Mouse (Mus musculus) embryonic stem cell, embryonic (primary cell): ENCODE measurements at regions not wholly inside any gene's neighbourhood (a gene's known extent, or its start where the extent isn't known, plus 50 kb on each side); places are given as distances from the start of the nearest gene placed in this dataset.

Source experiments
- CTCF ChIA-PET, 4 experiments: fragments of 300-600 bp in 2 of 4; fragments of 350-600 bp in 2 of 4; sonication (Branson Sonifier 250); formaldehyde crosslinking; loops; one replicate each; lab custom pipeline; 2022; ENCODE audit warnings: inconsistent platforms in 2 of 4; lab: Charles Lee
- POLR2A ChIA-PET, 4 experiments: fragments of 300-600 bp in 2 of 4; fragments of 350-600 bp in 2 of 4; sonication (Branson Sonifier 250); formaldehyde crosslinking; loops; one replicate each; lab custom pipeline; 2022; ENCODE audit warnings: antibody characterized with exemption in 4 of 4, inconsistent platforms in 1 of 4; lab: Charles Lee

DNA sequence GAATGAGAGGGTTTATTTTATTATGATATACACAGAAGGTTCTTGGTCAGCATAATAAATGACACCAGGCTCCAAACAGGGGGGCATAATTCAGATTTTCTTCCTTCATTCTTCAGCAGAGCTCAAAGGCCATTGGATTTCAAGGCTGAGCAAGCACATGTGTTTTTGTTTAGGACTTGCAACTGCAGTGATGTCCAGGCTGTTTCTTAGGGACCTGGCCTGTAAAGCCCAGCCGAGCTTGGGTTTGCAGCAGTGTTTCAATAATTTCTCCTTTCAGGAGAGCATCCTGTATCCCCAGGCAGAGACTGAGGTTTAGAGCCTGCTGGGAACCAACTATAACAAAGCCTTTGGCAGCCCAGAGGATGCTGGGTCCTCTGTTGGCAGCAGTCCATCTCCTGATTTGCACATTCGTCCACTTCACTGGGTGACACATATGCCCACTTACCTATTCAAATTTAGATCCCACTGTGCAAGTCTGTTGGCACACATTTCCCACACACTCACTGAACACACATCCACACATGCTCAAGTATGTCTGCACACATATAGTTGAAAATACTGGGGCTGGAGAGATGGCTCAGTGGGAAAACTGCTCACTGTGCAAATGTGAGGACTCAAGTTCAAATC lies 247.2 kb downstream of the Insig2 start:
- CTCF ChIA-PET, result interaction anchor here in 1 of 4 experiments (0.7 kb wide), 1 partner anchor 819 kb away, joined by 3 read pairs; no protein-coding TSS in a partner anchor
- POLR2A ChIA-PET, result interaction anchor here in 2 of 4 experiments (0.7 to 1.2 kb wide), 2 partner anchors 10 to 101 kb away, joined by 3 to 5 read pairs; no protein-coding TSS in a partner anchor

DNA sequence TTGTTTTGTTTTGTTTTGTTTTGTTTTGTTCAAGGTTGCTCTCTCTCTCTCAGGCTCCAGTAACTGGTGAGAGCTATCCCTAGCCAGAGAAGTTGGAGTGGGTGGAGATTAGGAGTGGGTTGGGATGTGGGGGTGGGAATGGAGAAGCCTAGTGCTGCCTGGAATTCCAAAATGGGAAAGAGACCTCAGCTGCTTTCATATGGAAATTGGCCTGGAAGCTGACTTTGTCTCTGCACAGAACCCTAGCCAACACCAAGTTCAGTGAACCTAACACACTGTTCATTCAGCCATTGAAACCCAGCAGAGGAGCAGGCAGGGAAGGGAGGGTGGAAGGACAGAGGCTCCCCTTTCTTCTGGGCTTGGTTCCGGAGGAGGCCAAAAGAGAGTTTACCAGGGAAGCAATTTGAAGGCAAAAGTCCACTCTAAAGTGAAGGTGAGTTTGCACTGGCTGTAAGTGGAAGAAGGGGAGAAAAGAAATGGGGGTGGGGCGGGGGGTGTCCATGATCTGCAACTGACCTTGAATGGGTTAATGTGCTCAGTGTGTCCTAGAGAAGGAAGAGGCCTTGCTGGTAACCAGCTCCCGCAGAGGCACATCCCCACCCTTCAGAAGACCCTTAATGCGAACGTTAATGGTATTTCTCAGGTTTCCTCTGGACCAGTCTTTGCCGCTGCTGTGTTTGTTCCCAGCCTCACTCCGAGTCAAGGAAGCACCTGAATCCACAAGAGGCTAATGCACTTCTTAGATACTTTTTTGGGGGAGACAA lies 245.1 kb downstream of the Insig2 start:
- CTCF ChIA-PET, result interaction anchor here in 1 of 4 experiments (0.5 to 1.7 kb wide), 2 partner anchors 93 to 448 kb away, joined by 3 read pairs; no protein-coding TSS in a partner anchor
- POLR2A ChIA-PET, result interaction anchor here (0.6 to 2.4 kb wide), 13 partner anchors 9 to 573 kb away, joined by 3 to 14 read pairs (median 4); no protein-coding TSS in a partner anchor

DNA sequence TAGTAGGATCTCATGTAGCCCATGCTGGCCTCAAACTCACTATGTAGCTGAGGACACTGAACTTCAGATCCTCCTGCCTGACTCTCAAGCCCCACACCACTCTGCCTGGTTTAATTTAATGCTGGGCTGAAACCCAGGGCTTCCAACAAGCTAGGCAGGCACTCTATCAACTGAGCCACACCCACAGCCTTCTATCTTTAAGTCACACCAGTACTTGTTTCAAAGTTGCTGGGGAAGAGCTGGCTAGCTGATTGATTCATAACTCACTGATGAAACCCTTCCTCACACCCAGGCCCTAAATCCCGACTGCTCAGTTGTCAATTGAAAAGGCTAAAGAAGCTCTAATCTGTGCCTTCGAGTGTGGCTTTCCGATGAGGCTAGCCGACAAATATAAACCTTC lies 241.8 kb downstream of the Insig2 start:
- ChIA-PET CTCF (no interaction called here), POLR2A (no interaction called here)

DNA sequence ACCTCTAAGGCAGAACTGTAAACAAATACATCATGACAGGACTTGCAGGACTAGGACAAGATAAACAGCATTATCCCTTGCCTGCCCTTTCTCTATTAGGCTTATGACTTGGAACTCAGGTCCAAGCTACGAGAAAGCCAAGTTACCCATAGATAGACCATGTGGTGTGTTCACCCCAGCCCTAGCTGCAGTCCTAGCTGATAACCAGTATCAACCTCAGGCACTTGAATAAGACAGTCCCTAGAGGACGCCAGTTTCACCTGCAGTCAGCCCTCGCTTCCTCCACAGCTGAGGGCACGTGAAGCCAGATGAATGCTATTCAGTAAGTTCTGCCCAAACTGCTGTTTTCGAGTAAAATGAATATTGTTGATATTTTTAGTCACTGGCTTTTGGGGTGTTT lies 239.5 kb downstream of the Insig2 start:
- CTCF ChIA-PET, result no interaction called here
- POLR2A ChIA-PET, result no interaction called here

DNA sequence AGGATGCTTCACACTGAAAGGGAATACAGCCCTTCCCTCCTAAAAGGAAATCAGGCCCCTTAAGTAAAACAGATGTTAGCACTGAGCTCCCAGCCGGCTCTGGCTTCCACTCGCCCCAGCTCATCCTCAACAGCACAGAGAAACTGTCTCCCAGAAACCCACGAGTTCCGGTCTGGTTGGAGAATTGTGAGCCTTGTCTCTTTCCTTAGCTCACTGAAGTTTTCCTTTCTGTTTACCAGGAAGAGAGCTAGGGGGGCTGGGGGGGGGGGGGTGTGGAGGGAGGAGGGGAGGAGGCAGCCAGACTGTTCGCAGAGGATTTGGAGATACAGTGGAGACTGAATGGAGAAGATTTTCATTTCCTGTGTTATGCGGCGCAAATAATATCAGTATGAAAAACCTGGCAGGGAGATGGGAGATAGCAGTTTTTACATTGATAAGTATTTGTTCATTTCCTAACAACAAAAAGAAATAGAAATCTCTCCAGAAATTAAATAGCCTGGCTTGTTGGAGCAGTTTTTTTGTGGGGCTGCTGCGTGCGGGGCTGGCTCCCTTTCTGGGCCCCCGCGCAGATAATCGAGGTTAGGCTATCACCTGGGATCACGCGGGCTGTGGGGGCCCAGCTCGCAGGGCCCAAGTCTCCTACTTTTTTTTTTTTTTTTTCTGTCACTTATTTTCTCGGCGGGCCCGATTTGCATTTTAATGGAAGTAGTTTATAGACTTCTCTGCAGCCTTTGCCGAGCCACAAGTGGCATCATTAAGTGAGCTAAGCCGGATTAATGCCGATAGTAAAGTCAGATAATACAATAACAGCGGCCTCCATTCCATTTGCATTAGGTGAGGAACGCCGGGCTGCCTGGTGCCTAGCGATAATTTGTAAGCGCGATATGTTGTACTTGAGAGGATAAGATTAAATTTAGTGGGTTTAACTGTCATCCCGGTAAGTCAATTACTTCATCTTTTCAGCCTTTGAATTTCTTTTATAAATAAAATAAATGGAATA lies 235.5 kb downstream of the Insig2 start:
- ChIA-PET POLR2A (interaction anchor here in 3 of 4 experiments (0.6 to 2.4 kb wide), 12 partner anchors 9 to 1947 kb away, joined by 3 to 14 read pairs (median 5); no protein-coding TSS in a partner anchor), CTCF (no interaction called here)

DNA sequence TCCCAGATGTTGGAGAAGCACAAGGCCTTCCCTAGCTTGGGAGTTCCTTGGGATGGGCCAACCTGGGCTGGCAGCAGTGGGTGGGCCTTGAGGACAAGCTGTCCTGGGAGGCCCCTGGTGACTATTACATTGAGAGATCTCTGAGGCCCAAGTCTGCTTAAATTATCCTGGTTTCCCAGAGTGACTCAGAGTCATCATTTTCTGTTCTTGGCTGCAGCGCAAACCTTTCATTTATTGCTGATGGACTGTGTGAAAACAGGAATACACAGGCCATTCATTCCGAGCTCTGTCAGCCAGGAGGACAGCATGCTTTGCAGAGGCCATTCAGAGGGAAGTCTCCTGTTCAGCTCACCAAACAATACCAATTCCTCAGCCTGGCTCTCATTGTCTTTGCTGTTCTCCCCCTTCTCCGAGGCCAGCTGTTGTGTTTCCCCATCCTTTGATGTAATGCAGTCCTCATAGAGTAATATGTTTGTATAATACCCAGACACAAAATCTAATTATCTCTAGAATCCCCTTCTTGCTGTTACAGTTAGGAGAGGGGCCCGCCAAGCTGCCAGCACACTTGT lies 220.5 kb downstream of the Insig2 start:
- POLR2A ChIA-PET, result no interaction called here
- CTCF ChIA-PET, result no interaction called here

DNA sequence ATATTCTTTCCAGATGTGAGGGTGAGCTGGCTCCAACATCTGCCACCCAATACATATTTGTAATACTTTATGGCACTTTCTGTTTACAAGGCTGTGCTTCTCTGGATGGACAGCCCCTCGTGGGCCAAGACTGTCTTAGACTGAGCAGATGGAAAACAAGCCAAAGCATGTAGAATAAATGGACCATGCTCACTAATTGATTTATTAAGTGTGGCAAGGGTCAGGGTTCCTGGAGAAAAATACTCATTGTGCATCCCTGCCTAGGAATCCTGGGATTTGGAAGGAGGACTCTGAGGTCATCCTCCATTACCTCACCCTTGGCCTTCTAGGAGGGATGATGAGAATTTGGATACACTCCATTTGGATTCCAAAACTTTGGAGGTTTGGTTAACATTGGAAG lies 219.9 kb downstream of the Insig2 start:
- ChIA-PET POLR2A (no interaction called here), CTCF (interaction anchor here in 1 of 4 experiments (0.6 kb wide), 1 partner anchor 914 kb away, joined by 3 read pairs; no protein-coding TSS in a partner anchor)

DNA sequence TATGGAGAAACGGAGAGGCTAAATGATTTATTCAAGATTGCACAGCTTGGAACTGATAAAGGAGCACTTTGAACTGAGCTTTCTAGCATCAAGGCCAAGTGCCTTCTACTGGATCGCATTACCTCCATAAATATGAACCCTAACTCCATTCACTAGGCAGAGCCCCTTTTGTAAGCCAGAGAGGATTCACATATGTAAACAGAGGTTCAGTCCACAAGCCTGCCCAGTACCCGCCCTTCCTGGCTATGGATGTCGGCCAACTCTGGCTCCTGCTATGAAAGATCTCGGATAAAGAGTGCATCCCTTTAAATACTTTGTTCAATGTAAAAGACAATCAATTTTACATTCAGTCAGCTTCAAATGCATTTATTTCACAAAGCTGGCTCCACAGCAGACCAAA lies 215.8 kb downstream of the Insig2 start:
- POLR2A ChIA-PET, result no interaction called here
- CTCF ChIA-PET, result no interaction called here

DNA sequence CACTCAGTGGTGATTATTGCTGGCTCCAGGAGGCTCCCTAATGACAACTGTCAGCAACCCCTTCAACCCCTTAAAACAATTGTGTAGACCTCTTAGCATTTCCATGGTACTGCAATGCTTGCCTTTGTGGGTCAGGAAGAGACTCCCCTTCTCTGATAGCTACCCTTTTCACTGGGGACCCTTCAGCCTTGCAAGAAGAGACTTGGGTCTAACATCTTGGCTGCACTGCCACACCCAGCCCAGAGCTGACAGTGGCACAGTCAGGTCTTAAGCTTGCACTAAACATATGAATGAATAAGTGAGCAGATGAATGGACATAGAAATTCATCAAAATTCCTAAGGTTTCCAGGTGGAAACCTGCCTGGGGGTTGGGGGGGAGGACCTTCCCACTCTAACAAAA lies 209.0 kb downstream of the Insig2 start:
- CTCF ChIA-PET, result interaction anchor here in 2 of 4 experiments (0.8 to 1.0 kb wide), 2 partner anchors 51 to 57 kb away, joined by 3 to 5 read pairs; no protein-coding TSS in a partner anchor
- POLR2A ChIA-PET, result interaction anchor here in 3 of 4 experiments (0.8 to 2.3 kb wide), 10 partner anchors 22 to 360 kb away, joined by 3 to 11 read pairs (median 3); no protein-coding TSS in a partner anchor

DNA sequence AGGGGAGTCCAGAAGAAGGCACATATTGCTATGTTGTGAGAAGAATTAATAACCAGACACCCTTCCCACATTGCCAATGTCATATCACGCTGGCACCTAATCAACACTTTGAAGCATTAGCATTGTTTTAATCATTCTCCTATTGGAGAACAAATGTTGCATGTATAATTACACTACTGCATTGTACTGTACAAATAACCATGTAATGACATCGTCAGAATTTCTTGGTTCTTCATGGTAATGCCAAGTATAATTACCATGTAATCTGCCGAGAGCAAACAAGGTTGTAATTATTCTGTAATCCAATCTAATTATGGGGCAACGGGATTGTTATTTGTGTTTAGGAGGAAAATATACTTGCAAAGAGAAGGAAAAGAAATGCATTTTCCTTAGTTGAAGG lies 196.1 kb downstream of the Insig2 start:
- ChIA-PET POLR2A (no interaction called here), CTCF (no interaction called here)

DNA sequence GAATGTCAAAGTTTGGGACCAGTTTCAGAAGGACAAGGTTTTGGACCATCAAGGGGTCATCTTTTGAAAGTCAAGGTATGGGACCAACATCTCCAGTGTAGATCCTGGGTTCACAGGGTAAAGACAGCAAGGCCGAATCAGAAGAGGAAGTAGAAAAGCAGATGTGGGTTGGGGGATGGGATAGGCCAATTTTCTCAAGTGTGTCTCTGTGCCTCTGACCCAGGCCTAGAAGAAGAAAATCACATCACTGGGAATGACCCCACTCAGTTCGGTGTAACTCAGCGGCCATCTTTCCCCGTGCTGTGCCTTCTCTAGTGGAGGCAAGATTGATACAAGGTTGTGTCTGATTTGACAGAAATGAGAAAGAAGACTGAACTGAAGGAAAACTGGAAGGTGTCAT lies 195.5 kb downstream of the Insig2 start:
- ChIA-PET POLR2A (no interaction called here), CTCF (no interaction called here)

DNA sequence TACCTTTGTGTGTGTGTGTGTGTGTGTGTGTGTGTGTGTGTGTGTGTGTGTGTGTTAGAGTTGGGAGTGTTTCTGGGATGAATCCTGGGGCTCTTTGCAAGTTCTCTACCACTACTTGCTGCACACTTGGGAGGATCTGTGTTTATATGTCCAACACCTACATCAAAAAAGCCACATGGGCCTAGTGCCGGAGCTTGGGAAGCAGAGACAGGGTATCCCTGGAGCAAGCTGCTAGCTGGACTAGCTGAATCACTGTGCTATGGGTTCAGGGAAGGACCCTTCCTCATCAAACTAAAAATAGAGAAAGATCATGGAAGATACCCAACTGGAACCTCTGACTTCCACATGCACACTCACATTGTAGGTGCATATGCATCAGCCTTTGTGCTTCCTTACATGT lies 187.4 kb downstream of the Insig2 start:
- CTCF ChIA-PET, result interaction anchor here in 1 of 4 experiments (0.8 kb wide), 1 partner anchor 948 kb away, joined by 3 read pairs; no protein-coding TSS in a partner anchor
- POLR2A ChIA-PET, result interaction anchor here in 1 of 4 experiments (0.7 kb wide), 1 partner anchor 206 kb away, joined by 3 read pairs; no protein-coding TSS in a partner anchor

DNA sequence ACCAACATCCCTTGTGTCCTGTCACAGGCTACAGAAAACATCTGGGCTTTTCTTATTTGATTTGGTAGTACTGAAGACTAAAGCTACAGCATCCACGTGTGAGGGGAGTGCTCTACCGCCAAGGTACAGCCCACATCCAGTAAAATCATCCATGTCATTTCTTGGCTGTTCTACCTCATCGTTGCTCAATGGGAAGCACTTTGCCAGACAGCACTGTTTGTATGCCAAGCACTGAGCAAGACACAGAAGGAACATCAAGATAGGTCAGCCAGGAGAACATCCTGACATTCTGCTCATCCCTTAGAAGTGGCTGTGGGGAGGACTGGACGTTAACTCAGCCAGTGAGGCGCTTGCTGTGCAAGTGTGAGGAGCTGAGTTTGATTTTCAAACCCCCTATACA lies 178.9 kb downstream of the Insig2 start:
- CTCF ChIA-PET, result no interaction called here
- POLR2A ChIA-PET, result interaction anchor here in 1 of 4 experiments (0.6 kb wide), 1 partner anchor 70 kb away, joined by 3 read pairs; no protein-coding TSS in a partner anchor

DNA sequence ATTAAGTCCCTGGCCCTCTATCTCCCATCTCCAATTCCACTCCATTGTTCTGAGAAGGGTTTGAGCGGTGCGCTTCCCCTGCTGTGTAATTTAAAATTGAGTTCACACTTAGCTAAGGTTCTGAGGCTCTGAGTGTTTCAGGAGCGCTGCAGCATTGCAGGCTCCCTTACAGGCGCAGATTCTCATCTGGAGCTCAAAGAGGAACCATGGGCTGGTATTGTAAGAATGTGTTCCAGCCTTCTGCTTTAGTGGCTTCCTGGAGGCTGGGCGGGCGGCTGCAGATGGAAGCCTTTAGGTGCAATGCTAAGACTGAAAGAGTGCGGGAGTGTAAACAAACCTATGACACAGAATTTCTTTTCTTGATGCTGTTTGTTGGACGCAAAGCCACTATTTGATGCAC lies 177.8 kb downstream of the Insig2 start:
- ChIA-PET POLR2A (interaction anchor here in 1 of 4 experiments (1.2 kb wide), 1 partner anchor 31 kb away, joined by 4 read pairs; no protein-coding TSS in a partner anchor), CTCF (no interaction called here)

DNA sequence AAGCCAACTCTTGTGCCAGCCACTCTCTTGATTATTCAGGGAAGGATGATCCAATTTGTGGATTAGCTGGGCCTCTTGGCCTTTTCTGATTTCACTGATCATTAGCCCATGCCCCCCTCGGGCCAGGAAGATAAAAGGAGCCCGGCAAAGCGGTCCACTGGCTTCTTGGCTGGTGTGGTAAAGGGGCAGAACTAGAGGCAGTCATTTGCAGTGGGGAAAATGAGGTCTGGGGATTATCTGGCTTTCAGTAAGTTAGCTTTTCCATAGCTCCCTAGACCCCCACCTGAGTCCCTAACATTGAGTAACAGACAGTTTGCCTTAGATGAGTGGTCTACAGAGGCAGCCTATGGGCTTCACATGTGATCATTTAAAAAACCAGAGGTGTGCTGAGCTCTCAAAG lies 163.7 kb downstream of the Insig2 start:
- CTCF ChIA-PET, result no interaction called here
- POLR2A ChIA-PET, result no interaction called here

DNA sequence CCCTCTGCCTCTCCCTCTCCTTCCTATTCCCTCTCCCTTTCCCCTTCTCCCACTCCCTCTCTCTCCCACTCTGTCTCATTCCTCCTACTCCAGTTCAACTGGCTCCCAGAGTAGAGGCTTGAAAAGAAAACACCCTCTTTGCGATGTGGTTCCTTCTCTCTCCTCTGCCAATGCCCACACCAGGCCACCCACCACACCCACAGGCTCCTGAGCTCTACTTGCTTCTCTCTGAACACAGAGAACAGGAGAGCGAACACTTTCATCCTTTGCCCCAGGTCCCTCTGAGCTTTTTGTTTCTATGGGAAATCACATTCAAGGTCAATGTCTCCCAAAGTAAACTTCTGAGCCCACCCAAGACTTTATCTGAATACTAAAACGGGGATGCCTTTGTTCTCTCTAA lies 155.8 kb downstream of the Insig2 start:
- CTCF ChIA-PET, result no interaction called here
- POLR2A ChIA-PET, result no interaction called here

DNA sequence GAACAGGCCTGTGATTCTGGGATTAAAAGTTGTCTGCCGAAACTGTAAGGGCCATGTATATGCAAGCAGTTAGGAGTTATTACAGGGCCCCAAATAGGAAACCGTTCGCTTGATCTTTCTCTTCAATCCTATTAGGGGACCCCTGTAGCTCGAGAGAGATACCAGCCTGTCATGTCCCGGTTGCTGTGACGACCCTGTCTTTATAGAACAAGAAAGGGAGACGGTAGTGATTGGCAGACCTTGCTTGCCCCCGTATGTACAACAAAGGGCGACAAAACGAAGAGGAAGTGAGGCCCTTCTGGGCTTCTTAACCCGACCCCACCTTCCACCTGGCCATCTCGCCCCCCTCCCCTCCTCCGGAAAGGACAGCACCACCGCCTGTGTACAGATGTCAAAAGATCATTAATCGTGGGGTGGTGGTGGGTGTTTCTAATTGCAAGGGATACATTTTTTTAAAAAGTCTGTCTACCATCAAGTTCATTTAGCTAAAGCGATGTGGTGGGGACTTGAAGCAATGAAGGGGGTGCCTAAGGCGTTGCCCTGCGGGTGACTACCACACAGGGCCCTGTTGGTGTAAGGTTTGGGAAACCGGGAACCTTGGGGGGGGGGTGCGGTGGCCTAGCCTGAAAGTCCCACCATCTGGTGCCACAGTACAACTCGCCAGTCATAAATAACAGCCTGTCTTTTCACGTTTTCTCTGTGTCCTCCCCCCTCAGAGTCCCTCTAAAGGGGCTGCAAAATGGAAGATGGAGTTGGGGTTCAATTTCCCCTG lies 155.1 kb downstream of the Insig2 start:
- ChIA-PET CTCF (interaction anchor here in 1 of 4 experiments (0.6 kb wide), 1 partner anchor 11 kb away, joined by 14 read pairs; no protein-coding TSS in a partner anchor), POLR2A (no interaction called here)
